Mouse (Mus musculus) stomach, embryonic 15.5 days (tissue): ENCODE data around the gene Dad1. TPM values are rescaled to one million over a fixed set of nuclear protein-coding genes. Genes with fewer than 3 reads are reported as not detected.

Source experiments
- ATAC-seq: fragments of 200-750 bp; cut with Nextera tagmentation; 2 replicates; pipeline ENCODE4 v1.8.0; 2017; ENCODE audit warnings: low read depth, moderate number of reproducible peaks, moderate TSS enrichment; ENCODE audit not compliant: insufficient read depth, low FRiP score
- H3K27ac ChIP-seq: fragments of 300-500 bp; sonication (generic); 2 replicates; pipeline ENCODE4 v1.5.1; 2015; ENCODE audit warnings: mild to moderate bottlenecking, inconsistent platforms
- H3K27me3 ChIP-seq: fragments of 300-500 bp; sonication (generic); replicated peaks from 2 replicates; pipeline ENCODE4 v1.6.1; 2015; ENCODE audit warnings: inconsistent platforms
- H3K36me3 ChIP-seq: fragments of 300-500 bp; sonication (generic); 2 replicates; pipeline ENCODE4 v1.6.1; 2015; ENCODE audit warnings: inconsistent platforms
- H3K4me1 ChIP-seq: fragments of 300-500 bp; sonication (generic); 2 replicates; pipeline ENCODE4 v1.6.1; 2015; ENCODE audit warnings: inconsistent platforms
- H3K4me2 ChIP-seq: fragments of 300-500 bp; sonication (generic); 2 replicates; pipeline ENCODE4 v1.6.1; 2015; ENCODE audit warnings: mild to moderate bottlenecking, inconsistent platforms
- H3K4me3 ChIP-seq: fragments of 300-500 bp; sonication (generic); replicated peaks from 2 replicates; pipeline ENCODE4 v1.5.1; 2015; ENCODE audit warnings: inconsistent platforms
- H3K9ac ChIP-seq: fragments of 300-500 bp; sonication (generic); 2 replicates; pipeline ENCODE4 v1.6.1; 2015; ENCODE audit warnings: inconsistent platforms
- H3K9me3 ChIP-seq: fragments of 300-500 bp; sonication (generic); 2 replicates; pipeline ENCODE4 v1.6.1; 2016; ENCODE audit warnings: inconsistent platforms
- WGBS: fragments of 180-500 bp; shearing (Covaris S2); methylation state at CpG from one replicate; pipeline ENCODE4 v1.1.7; 2015; 5-methylcytosine and 5-hydroxymethylcytosine counted together
- polyA plus RNA-seq: library from polyadenylated mRNA; unstranded; fragments of >200 nt; fragmentation: Nextera tagmentation; extraction: Ambion mirVana; gene quantifications from 2 replicates; pipeline ENCODE4 v1.2.1, GENCODE M21; 2015

Dad1 gene
- polyA plus RNA-seq = 436 and 440 TPM in 2 replicates

- peak within 1 kb of the TSS; percentile 58 for H3K4me3 ChIP-seq
- whole genome bisulfite sequencing = under 1% methylated on average over 39 of the region's 39 CpGs
- peak; percentile 99 for ATAC-seq
- H3K36me3 ChIP-seq = no peaks in the 10 kb centered on the region
- peak within 1 kb of the TSS; percentile 84 for H3K27ac ChIP-seq
- peaks cover 26% of the 10 kb centered on the region; the same call in 1 of the 2 replicates for H3K4me1 ChIP-seq
- no peaks in the 10 kb centered on the region for H3K9me3 ChIP-seq
- H3K27me3 ChIP-seq = no peaks in the 10 kb centered on the region
- peak within 1 kb of the TSS; percentile 66 for H3K4me2 ChIP-seq
- peak within 1 kb of the TSS; percentile 43 for H3K9ac ChIP-seq
These were observed at the start of gene Dad1, which contains the start of gene Abhd4 for GRCm38 (mm10) chr14:54253741-54254291. Gene Dad1 (minus strand): TSS chr14:54254104. Gene Abhd4 (plus strand): TSS chr14:54254188.

GRCm38 (mm10) chr14:54300676-54301075, 46.8 kb upstream of the Dad1 start:
- no peak for ATAC-seq
- no peak overlapping the region for H3K27ac ChIP-seq
- H3K36me3 ChIP-seq = no peaks in the 10 kb centered on the region
- no peaks in the 10 kb centered on the region for H3K4me1 ChIP-seq
- WGBS = 83% methylated on average over 3 of the region's 3 CpGs
- H3K4me3 ChIP-seq = no peak overlapping the region
- no peaks in the 10 kb centered on the region for H3K27me3 ChIP-seq
- no peaks in the 10 kb centered on the region for H3K9me3 ChIP-seq
- H3K4me2 ChIP-seq = no peak overlapping the region
- no peak overlapping the region for H3K9ac ChIP-seq

GRCm38 (mm10) chr14:54300136-54300535, 46.2 kb upstream of the Dad1 start:
- 78% methylated on average over 5 of the region's 5 CpGs for WGBS
- H3K4me3 ChIP-seq = no peak overlapping the region
- no peak overlapping the region for H3K9ac ChIP-seq
- ATAC-seq = no peak
- no peaks in the 10 kb centered on the region for H3K4me1 ChIP-seq
- no peaks in the 10 kb centered on the region for H3K36me3 ChIP-seq
- H3K9me3 ChIP-seq = no peaks in the 10 kb centered on the region
- no peak overlapping the region for H3K4me2 ChIP-seq
- H3K27ac ChIP-seq = no peak overlapping the region
- no peaks in the 10 kb centered on the region for H3K27me3 ChIP-seq

GRCm38 (mm10) chr14:54284839-54285238, 30.9 kb upstream of the Dad1 start, which contains the start of gene Olfr49:
Gene Olfr49 (minus strand): TSS chr14:54284939.
- Histone ChIP-seq H3K9me3 (no peaks in the 10 kb centered on the region), H3K27ac (no peak within 1 kb of the TSS), H3K36me3 (no peaks in the 10 kb centered on the region), H3K4me1 (no peaks in the 10 kb centered on the region), H3K4me3 (no peak within 1 kb of the TSS), H3K27me3 (no peaks in the 10 kb centered on the region), H3K9ac (no peak within 1 kb of the TSS), H3K4me2 (no peak within 1 kb of the TSS)
- 67% methylated on average over 1 of the region's 1 CpGs for WGBS
- ATAC-seq = no peak

- Histone ChIP-seq H3K27ac (no peak overlapping the region), H3K4me2 (no peak overlapping the region), H3K36me3 (no peaks in the 10 kb centered on the region), H3K9me3 (no peaks in the 10 kb centered on the region), H3K4me1 (no peaks in the 10 kb centered on the region), H3K27me3 (no peaks in the 10 kb centered on the region), H3K9ac (no peak overlapping the region), H3K4me3 (no peak overlapping the region)
- 89% methylated on average over 2 of the region's 2 CpGs for WGBS
- no peak for ATAC-seq
These were observed 22.5 kb upstream of the Dad1 start for GRCm38 (mm10) chr14:54276446-54276845.

- no peak overlapping the region for H3K9ac ChIP-seq
- no peak overlapping the region for H3K4me2 ChIP-seq
- no peak overlapping the region for H3K27ac ChIP-seq
- ATAC-seq = no peak
- no peak overlapping the region for H3K4me3 ChIP-seq
- H3K4me1 ChIP-seq = no peaks in the 10 kb centered on the region
- WGBS = 84% methylated on average over 3 of the region's 3 CpGs
- 0 out of 2 replicates have a peak, but pooled peaks cover 6% of the 10 kb centered on the region for H3K36me3 ChIP-seq
- H3K9me3 ChIP-seq = no peaks in the 10 kb centered on the region
- H3K27me3 ChIP-seq = no peaks in the 10 kb centered on the region
These were observed 18.8 kb upstream of the Dad1 start for GRCm38 (mm10) chr14:54272696-54273095.

- 70% methylated on average over 3 of the region's 3 CpGs for WGBS
These were observed 18.2 kb upstream of the Dad1 start for GRCm38 (mm10) chr14:54271976-54272606.

GRCm38 (mm10) chr14:54270413-54270812, 16.5 kb upstream of the Dad1 start:
- no peaks in the 10 kb centered on the region for H3K9me3 ChIP-seq
- no peak overlapping the region for H3K4me3 ChIP-seq
- 83% methylated on average over 3 of the region's 3 CpGs for WGBS

More at GRCm38 (mm10) chr14:54271976-54272606, 18.2 kb upstream of the Dad1 start:
- Histone ChIP-seq H3K27ac (no peak overlapping the region), H3K9ac (no peak overlapping the region), H3K9me3 (no peaks in the 10 kb centered on the region), H3K4me1 (no peaks in the 10 kb centered on the region), H3K4me2 (no peak overlapping the region), H3K4me3 (no peak overlapping the region), H3K27me3 (no peaks in the 10 kb centered on the region), H3K36me3 (0 out of 2 replicates have a peak, but pooled peaks cover 8% of the 10 kb centered on the region)
- ATAC-seq = no peak

GRCm38 (mm10) chr14:54269566-54269965, 15.7 kb upstream of the Dad1 start:
- 88% methylated on average over 3 of the region's 3 CpGs for WGBS
- Histone ChIP-seq H3K9me3 (no peaks in the 10 kb centered on the region), H3K4me3 (no peak overlapping the region), H3K36me3 (peaks cover 8% of the 10 kb centered on the region; the same call in 1 of the 2 replicates), H3K9ac (no peak overlapping the region), H3K27me3 (no peaks in the 10 kb centered on the region), H3K4me2 (no peak overlapping the region), H3K27ac (no peak overlapping the region), H3K4me1 (no peaks in the 10 kb centered on the region)
- ATAC-seq = no peak

More at GRCm38 (mm10) chr14:54270413-54270812, 16.5 kb upstream of the Dad1 start:
- no peak overlapping the region for H3K4me2 ChIP-seq
- no peak for ATAC-seq
- no peak overlapping the region for H3K9ac ChIP-seq
- no peaks in the 10 kb centered on the region for H3K27me3 ChIP-seq
- no peak overlapping the region for H3K27ac ChIP-seq
- no peaks in the 10 kb centered on the region for H3K4me1 ChIP-seq
- H3K36me3 ChIP-seq = 0 out of 2 replicates have a peak, but pooled peaks cover 8% of the 10 kb centered on the region

- Histone ChIP-seq H3K4me2 (no peak overlapping the region), H3K27ac (no peak overlapping the region), H3K4me1 (no peaks in the 10 kb centered on the region), H3K9me3 (no peaks in the 10 kb centered on the region), H3K9ac (no peak overlapping the region), H3K27me3 (no peaks in the 10 kb centered on the region), H3K4me3 (no peak overlapping the region), H3K36me3 (peaks cover 11% of the 10 kb centered on the region; the same call in 1 of the 2 replicates)
- WGBS = 90% methylated on average over 10 of the region's 10 CpGs
- ATAC-seq = no peak
These were observed 14.1 kb upstream of the Dad1 start for GRCm38 (mm10) chr14:54267966-54268365.

GRCm38 (mm10) chr14:54265951-54266350, 12.0 kb upstream of the Dad1 start:
- WGBS = 80% methylated on average over 6 of the region's 6 CpGs
- H3K27me3 ChIP-seq = no peaks in the 10 kb centered on the region
- no peak for ATAC-seq
- peaks cover 16% of the 10 kb centered on the region for H3K36me3 ChIP-seq
- H3K4me1 ChIP-seq = no peaks in the 10 kb centered on the region
- H3K9me3 ChIP-seq = no peaks in the 10 kb centered on the region
- H3K27ac ChIP-seq = no peak overlapping the region
- H3K9ac ChIP-seq = no peak overlapping the region
- no peak overlapping the region for H3K4me3 ChIP-seq
- H3K4me2 ChIP-seq = no peak overlapping the region

- no peak overlapping the region for H3K4me2 ChIP-seq
- H3K36me3 ChIP-seq = peaks cover 16% of the 10 kb centered on the region
- ATAC-seq = no peak
- WGBS = 61% methylated on average over 10 of the region's 10 CpGs
- no peaks in the 10 kb centered on the region for H3K9me3 ChIP-seq
- no peaks in the 10 kb centered on the region for H3K27me3 ChIP-seq
- no peak overlapping the region for H3K4me3 ChIP-seq
- H3K4me1 ChIP-seq = peaks cover 2% of the 10 kb centered on the region; the same call in 1 of the 2 replicates
- no peak overlapping the region for H3K9ac ChIP-seq
- no peak overlapping the region for H3K27ac ChIP-seq
These were observed 11.2 kb upstream of the Dad1 start for GRCm38 (mm10) chr14:54265093-54265492.
